Mouse (Mus musculus) small intestine, adult 2 months (tissue): ENCODE results near the gene Arrdc4.

Experiments
- CTCF ChIP-seq: fragments of 200-500 bp; IDR thresholded peaks from 2 replicates; pipeline ENCODE4 v1.5.1; 2012; ENCODE audit warnings: low read depth, mild to moderate bottlenecking, control low read depth, inconsistent platforms, low read length, moderate library complexity, mixed read lengths; ENCODE audit not compliant: insufficient replicate concordance, insufficient read length; ENCODE audit errors: extremely low read depth
- POLR2A ChIP-seq: fragments of 200-500 bp; IDR thresholded peaks from 2 replicates; pipeline ENCODE4 v1.6.1; 2012; ENCODE audit warnings: low read depth, mild to moderate bottlenecking, control low read depth, inconsistent platforms, low read length, moderate library complexity

DNA sequence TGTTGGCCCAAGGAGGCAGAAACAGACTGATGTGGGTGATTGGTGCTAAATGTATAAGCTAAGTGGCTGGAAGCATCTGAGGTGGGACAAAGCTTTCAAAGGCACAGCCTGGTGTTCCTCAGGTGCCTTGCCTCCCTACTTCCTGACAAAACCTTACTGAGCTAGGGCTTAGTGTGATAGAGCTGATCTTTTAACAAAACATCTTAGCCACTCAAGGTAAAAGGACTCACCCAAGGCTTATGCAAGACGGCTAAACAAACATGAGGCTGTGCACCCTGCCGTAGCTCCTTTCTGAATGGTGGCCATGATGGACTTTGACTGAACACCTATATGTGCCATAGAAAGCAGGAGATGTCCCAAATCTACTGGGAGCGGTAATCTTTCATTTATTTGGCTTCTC is 51.7 kb downstream of the Arrdc4 start:
- TF ChIP-seq CTCF (no peak), POLR2A (no peak)
